Mouse (Mus musculus) R1 (cell line): ENCODE measurements at regions not wholly inside any gene's neighbourhood (a gene's known extent, or its start where the extent isn't known, plus 50 kb on each side); places are given as distances from the start of the nearest gene placed in this dataset.

Experiments
- DNase-seq: peaks from one replicate; pipeline ENCODE4 v3.0.0-alpha.2; 2018; ENCODE audit warnings: low read depth, low spot score

GRCm38 (mm10) chr3:115655020-115655419 lies 59.9 kb downstream of the S1pr1 start:
- DNase-seq = no peak

DNA sequence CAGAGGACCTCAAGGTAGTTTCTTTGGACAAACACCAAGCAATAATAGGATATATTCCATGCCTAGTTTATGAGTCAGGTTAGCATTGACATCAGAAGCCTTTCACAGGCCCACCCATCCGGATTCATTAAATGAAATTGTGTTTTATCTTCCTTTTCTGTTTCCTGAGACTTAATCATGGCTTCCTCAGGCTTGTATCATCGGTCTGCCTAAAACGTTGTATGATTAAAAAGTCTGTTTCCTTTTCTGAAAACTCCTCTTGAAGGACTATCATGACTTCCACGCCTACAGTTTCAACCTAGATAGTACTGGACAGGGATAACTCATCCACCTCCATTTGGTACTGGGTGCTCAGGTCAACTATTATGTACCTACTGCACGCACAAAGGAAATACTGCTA lies 62.6 kb downstream of the S1pr1 start:
- DNase-seq = no peak

GRCm38 (mm10) chr3:115649338-115650117 lies 65.3 kb downstream of the S1pr1 start:
- DNase-seq = no peak

DNA sequence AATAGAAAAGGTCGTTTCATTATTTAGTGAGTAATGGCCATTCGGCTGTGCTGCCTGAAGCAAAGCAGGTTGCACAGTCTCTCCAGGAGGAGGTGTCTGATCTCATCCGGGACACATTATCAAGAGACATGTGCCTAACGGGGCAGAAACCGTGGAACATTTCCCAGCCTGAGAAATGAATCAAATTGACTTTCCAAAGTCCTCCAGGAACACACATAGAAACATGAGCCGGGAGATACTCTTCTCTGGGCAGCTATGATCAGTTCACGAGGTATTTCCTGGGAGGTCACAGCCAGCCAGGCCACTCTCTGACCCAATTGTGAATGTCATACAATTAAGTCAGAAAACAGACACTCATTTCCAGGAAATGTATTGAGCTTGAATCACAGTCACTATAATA lies 67.9 kb downstream of the S1pr1 start:
- DNase-seq = no peak

- no peak for DNase-seq
Observed at GRCm38 (mm10) chr3:115644307-115644706, 70.6 kb downstream of the S1pr1 start.

DNA sequence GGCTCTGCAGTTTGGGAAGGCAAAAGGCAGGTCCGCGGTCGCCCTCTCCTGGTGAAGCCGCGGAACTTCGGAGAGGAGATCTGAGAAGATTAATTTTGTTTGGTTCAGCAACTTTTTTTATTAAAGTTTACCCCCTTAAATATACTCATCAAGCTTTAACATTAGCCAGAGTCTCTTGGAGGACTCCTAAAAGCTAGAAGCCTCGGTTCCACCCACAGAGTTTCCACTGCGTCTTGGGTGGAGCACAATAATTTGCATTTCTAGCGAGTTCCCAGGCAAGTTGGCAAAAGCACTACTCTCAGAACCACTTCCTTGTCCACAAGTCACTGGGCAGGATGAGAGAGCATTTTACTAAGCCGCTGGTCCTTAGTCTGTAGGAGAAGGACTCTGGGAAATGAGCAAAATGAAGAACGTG lies 72.0 kb downstream of the S1pr1 start:
- peak; percentile 73 for DNase-seq

DNA sequence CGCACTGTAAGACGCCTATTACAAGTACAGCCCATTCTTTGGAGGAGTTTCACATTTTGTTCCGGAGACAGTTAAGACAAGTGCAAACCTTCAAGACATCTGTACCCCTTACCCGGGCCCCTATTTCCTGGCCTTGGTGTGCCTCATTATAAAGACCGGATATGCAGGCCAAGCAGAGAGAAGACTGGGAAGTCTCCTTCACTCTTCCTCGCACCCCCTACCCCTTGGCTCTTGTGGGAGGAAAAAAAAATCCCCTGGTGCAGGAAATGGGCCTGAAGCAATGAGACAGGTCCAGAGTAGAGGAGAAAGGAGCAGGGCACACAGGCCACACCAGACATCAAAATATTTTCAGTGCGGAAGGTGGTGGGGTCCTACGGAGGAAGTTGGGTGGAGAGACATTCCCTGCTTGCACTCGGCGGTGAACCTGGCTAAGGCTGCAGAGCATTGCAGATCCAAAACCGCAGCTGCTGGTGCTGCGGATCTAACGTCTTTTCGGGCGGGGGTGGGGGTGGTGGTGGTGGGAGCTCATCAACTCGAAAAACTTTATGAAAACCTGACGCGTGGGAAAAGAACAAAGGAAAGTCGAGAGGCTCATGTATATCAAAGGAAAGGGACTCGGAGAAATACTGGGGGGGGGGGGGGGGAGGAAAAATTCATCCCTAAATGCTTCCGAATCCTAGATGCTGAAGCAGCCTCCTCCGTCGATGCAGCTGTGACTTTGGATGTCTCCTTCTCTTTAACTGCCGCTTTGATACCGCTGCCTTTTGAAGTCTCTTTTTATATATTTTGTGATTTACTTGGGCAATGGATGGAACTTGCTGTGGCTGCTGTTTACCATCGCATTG lies 72.6 kb downstream of the S1pr1 start:
- peak; percentile 59 for DNase-seq

GRCm38 (mm10) chr3:115641411-115641810 lies 73.5 kb downstream of the S1pr1 start:
- peak; percentile 8 for DNase-seq

DNA sequence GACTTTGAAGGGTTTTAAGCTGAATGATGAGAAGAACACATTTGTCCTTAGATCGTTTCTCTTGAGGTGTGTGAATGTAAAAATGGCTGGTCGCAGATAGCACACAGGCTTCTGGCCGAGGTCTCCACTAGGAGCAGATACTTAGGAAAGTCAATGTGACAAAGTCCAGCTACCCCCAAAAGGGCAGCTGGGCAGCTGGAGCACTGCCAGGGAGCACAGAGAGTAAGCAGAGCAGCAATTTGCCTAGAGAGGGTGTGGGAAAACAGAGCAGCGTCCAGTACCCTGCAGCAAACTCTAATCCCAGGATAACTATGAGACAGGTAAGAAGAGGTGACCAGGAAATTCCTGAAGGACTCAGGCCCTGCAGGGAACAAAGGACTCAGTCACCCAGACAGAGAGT lies 79.4 kb downstream of the S1pr1 start:
- no peak for DNase-seq

GRCm38 (mm10) chr3:115635081-115635480 lies 79.8 kb downstream of the S1pr1 start:
- no peak for DNase-seq

- no peak for DNase-seq
Observed at GRCm38 (mm10) chr3:115632417-115632743, 82.5 kb downstream of the S1pr1 start.

- DNase-seq = no peak
Observed at GRCm38 (mm10) chr3:115631573-115632416, 83.1 kb downstream of the S1pr1 start.

DNA sequence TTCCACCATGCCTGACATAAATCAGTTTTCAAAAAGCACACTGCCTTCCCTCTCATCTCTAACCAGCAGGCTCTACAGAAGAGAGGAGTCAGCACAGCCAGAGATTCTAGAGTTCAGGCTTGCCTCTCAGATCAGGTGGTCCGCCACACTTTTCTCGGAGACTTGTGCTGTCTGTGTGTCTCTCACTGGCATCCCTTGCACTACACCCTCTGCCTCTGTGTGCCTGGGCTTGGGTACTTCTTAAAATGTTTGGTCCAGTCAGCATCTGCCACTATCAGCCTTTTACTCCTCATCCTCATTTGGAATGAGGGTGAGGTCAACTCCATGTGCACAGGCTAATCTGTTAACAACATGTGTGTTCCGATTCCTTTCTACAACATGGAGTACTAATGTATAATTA lies 92.0 kb downstream of the S1pr1 start:
- no peak for DNase-seq

DNA sequence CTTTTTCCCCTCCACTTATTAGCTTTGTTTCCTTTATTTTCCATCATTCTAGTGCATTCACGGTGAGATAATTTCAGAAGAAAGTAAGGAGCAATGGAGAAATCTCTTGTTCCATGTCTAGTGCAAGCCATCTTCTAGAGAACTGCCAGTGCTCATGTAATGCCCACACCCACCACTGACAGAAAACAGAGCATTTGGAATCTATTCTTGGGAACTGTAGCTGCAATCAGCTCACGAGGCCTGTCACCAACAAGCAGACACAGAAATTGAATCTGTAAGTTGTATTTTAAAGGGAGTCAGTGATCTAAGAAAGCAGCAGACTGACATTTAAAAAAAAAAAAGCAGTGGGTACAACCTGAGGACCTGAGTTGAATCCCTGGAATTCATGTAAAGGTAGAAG lies 92.6 kb downstream of the S1pr1 start:
- DNase-seq = no peak

DNA sequence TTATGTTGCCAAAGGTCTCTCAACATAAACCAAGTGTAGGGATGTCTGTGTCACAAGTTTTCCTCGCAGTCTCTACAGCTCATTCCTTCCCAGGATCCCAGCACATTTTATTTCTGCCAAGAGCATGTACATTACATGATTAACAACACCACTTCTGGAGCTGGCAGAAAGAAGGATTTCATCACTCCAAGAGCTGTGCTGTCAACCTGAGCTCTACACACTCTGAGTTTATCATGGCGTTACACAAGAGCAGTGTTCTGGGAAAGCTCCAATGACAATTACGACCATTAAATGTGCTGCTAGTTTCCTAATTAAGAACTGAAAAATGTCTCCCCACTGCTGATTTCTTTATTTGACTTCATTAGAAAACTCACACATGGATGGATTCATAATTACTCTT lies 94.9 kb downstream of the S1pr1 start:
- DNase-seq = no peak

DNA sequence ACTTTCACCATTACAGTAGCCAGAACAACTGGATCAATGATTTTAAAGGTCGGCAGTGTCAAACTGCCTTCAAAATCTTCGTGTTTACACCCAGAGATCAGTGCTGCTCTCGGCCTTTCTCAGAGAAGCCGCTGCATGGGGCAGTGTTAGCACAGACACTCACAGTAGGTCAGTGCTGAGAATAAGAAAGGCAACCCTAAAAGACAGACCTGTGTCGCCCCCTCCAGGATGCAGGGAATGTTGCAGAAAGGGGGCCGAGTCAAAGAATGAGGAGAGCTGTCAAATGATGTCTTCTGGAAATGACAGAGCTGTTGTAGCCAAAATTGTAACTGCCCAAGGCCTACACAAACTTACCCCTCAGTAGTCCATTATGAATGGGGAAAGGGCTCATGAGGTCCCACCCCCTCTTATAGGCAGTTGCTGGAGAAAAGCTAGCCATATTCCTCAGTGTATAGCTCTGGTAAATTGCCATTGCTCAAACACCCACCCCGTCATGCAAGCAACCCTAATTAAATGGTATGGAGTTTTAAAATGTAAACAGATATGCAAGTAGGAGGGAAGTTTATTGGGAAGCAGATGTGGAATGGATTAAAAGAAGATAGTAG lies 98.8 kb downstream of the S1pr1 start:
- peak; percentile 66 for DNase-seq

- DNase-seq = no peak
Observed at GRCm38 (mm10) chr3:115612859-115613258, 102.0 kb downstream of the S1pr1 start.

DNA sequence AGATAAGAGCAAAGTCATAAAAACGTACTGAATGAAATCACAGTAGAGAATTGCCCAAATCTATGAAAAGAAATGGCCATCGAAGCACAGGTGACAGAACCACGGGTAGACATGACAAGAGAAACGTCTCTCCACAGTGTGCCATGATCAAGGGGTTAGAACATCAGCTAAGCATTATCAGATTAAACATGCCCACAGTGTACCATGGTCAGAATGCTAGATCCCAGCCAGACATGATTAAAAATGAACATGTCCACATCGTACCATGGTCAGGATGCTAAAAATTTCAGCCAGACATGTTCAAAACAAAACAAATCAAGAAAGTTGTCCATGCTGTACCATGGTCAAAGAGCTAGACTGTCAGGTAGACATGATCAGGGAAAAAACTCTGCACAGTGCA lies 106.8 kb downstream of the S1pr1 start:
- no peak for DNase-seq

- DNase-seq = no peak
Observed at GRCm38 (mm10) chr3:115604734-115605279, 110.1 kb downstream of the S1pr1 start.

- DNase-seq = no peak
Observed at GRCm38 (mm10) chr3:115604267-115604666, 110.6 kb downstream of the S1pr1 start.

DNA sequence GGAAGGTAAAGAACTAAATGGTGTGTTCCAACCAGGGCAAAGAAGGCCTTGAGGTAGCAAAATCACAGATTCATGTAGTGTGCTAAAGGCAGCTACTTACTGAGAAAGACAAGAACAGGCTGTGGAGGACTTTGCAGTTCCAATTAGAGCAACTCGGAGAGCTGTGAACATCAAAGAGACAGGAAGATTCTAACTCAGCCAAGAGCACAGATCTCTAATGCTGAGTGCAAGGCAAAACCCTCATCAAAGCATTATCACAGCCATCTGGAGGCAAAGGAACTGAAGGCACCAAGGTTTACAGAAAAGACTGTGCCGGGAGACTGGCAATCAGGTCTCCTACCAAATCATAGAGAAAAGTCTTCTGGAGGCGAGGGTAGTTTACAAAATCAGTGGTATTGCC lies 111.1 kb downstream of the S1pr1 start:
- DNase-seq = no peak
